Mouse (Mus musculus) spleen, adult 18-20 months (tissue): Measurements from ENCODE around the gene Igll1.
A peak's percentile ranks its signal among the peaks of the same experiment; 100 is the strongest.
"Not testable (repeated sequence)": the region's sequence is repeated elsewhere in the genome, so short reads cannot be mapped to it uniquely, and the experiment has no call there.

Source experiments
- DNase-seq, 2 experiments: peaks; one replicate each; pipeline ENCODE4 v3.0.0; 2022; ENCODE audit warnings: mixed read lengths in 2 of 2

Igll1 gene

DNA sequence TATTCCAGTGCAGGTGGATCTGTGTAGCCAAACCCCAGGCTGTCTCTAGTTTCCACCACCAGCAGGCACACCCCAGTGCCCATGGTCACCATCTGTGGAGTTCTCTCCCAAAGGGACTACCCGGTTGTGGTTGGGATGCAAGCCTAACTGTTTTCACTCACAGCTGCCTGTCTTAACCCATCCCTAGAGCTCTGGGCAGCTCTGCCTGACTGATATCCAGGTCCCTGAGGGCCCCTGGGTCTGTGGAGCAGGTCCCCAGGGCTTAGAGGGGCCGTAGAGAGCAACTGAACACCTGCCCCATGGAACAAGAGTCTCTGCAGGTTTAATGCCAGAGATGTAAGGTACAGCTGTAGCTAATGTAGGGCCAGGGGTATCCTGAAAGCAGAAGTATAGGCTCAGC, at the start of gene Igll1:
TSS of gene Igll1 (minus strand) at position 8 of the 400 bp plus-strand sequence.
- DNase-seq: no peak

GRCm38 (mm10) chr16:16913440-16913839, 49.7 kb upstream of the Igll1 start:
- DNase-seq: no peak

DNA sequence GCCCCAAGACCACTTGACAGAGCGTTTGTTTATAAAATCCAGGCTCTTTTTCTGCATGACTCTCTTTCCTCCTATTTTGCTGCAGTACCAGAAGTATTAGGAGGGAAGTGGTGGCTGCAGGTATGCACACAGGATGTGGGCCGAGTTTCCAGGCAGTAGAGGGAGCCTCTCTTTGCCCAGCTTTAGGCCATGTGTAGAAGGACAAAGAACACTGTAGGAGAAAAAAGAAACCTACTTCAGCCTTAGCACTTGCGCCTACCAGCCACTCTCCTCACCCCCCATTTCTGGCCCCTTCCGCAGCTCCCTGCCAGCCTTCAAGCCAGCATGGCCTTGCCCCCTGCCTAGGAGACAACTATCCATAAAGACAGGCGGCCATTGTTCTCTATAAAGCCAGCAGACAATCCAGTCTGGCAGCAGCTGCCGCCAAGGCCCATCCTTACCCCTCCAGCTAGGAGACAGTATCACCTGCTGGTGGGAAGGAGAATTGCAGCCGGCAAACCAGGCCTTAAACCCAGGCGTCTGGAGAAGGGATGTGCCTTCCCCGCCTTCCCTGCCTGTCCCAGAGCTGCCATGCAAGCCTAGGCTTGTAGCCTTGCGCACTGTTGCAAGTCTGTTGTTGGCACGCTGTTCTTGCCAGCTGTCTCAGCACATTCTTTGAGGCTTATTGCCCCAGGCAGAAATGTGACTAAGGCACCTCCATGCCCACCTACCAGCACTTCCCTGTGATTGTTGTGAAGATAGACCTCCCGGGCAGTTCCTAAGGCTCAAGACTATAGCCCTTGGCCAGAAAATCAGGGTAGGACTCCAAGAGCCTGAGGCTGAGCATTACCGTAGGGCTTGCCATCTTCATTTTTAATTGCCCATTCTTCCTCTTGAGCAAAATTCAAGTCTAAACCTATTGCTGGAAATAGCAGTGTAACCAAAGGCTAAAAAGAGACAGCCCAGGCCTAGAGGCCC, 48.1 kb upstream of the Igll1 start:
- peak; percentile 48 to 63 for DNase-seq

DNA sequence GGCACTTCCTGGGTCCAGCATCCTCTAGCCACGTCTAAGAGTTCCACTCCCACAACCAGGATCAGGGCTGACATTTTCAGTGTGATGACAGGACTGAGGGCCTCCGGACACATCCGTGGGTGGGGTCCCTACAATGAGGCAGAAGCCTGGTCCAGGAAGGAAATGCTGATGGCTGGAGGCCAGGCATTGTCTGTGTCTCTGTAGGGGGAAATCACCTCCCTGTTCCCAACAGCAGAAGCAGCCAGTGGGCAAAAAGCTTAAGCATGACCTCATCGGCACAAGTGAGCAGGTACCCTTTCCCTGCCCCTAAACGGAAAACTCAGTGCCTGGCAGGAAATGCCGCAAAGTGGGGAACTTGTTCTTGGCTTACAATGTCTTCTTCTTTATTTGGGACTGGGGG, 44.0 kb upstream of the Igll1 start:
- DNase-seq: no peak

DNA sequence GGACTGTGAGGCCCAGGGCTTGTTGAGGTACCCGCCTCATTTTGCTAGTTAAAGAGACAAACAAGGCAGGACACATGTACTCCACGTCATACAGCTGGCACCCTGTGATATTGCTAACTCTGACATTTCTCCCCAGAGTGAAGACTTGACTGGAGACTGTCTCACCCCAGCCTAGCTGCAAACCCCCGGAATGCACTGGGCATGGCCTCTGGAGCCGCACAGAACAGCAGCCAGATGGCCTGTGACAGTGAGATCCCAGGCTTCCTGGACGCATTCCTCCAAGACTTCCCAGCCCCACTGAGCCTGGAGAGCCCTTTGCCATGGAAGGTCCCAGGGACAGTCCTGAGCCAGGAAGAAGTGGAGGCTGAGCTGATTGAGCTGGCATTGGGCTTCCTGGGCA, 39.4 kb upstream of the Igll1 start:
- DNase-seq: no peak

GRCm38 (mm10) chr16:16902329-16902728, 38.5 kb upstream of the Igll1 start:
- DNase-seq: no peak

DNA sequence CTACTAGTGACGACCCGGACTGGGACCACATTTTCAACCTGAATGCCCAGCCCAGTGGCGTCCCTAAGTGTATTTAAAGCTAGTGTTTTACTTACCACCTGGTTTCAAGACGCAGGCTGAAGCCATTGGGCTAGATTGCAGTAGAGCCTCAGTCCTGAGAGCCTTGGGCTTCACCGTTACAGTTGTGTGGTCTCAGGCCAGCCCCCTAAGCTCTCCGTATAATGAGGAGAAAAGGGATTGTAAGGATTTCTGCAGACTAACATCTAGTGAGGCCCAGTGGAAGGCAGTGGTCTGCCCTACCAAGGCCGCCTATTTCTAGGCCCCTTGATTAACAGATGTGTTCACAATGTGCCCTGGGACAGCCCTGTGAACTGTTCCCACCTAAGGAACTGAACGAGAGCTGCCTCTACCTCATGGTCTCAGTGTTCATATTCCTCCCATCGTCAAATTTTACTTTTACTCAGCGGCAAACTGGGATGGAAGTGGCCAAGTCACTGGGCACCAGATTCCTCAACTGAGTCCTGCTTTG, 33.3 kb upstream of the Igll1 start:
- peak in 1 of 2 experiments; percentile 6 for DNase-seq

DNA sequence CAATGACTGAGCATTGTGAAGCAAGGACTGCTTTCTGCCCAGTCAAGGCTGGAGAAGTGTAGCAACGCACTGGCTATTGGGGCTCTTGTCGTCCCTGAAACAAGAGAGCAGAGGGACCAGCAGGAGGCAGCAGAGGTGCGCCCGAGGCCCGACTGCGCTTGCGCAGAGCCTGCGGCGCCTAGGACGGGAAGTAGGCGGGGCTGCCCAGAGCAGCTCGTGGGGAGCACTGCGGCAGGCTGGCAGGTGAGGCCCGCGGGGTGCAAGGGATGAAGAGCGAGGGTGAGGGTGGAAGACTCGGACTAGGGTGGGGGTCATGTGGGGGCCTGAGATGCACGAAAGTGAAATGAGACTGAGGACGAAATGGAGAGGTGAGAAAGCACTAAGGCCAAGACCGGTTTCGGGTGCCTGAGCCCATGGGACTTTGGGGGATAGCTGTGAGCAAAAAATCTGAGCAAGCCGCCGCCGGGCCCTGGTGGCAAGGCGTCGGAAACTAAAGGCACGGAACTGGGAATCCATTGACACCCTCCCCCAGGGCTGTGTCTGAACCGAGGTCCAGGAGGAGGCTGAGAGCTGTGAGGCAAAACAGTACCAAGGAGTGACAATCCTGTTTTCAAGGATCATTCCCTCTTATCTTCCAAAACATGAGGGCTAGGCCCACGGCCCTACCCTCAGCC, 32.7 kb upstream of the Igll1 start, which contains the start of gene Ppm1f:
TSS of gene Ppm1f (plus strand) at position 88 of the 674 bp plus-strand sequence.
- peak; percentile 94 to 96 for DNase-seq

- peak in 1 of 2 experiments; percentile 34 for DNase-seq
Measured at GRCm38 (mm10) chr16:16896015-16896381, 32.2 kb upstream of the Igll1 start.

DNA sequence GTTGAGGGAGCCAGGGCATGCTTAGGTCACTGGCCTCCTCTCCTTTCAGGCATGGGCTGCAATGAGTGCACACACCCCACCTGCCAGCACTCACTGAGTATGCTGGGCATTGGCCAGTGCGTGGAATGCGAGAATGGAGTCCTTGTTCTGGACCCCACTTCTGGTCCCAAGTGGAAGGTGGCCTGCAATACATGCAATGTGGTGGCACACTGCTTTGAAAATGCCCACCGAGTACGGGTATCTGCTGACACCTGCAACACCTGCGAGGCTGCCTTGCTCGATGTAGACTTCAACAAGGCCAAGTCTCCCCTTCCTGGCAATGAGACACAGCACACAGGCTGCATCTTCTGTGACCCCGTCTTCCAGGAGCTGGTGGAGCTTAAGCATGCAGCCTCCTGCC, 28.6 kb upstream of the Igll1 start:
- DNase-seq: no peak

GRCm38 (mm10) chr16:16888341-16888740, 24.6 kb upstream of the Igll1 start:
- DNase-seq: no peak

GRCm38 (mm10) chr16:16879025-16879424, 15.2 kb upstream of the Igll1 start:
- DNase-seq: no peak

DNA sequence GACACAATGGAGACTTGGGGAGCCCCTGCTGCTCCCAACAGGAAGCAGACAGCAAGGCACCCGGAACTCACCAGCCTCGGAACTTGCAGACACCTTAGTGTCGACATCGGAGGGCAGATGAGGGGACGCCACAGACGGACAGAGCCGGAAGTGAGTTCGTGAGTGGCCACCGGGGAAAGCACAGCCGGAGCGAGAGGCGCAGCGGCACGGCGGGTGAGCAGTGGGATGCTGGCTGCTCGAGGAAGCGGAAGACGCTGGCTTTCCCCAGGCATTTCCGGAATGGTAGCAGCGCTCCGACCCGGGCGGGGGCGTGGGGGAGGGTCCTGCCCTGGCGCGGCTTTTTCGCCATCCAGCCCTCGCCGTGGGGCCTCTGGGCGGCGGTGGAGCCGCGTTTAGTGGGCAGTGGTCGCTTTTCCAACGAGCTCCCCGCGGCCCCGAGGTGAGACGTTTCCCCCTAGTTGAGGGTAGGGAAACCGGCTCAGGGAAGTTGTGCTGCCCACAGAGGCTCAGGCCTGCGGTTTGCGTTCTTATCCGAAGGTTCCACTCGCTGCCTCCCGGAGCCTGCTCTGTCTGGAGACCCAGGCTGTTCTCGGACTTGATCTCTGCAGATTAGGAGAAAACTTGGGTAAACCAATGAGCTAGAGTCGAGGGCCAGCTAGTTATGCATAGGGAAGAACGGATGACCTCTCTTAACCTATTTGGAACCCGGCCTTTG, 7.0 kb upstream of the Igll1 start, which contains the start of the genes Top3b and Vpreb1:
TSS of gene Top3b (plus strand) at position 120 of the 715 bp plus-strand sequence.
TSS of gene Vpreb1 (minus strand) at position 227 of the 715 bp plus-strand sequence.
- DNase-seq: peak; percentile 74 to 79

GRCm38 (mm10) chr16:16870241-16870616, 6.4 kb upstream of the Igll1 start:
- no peak for DNase-seq

DNA sequence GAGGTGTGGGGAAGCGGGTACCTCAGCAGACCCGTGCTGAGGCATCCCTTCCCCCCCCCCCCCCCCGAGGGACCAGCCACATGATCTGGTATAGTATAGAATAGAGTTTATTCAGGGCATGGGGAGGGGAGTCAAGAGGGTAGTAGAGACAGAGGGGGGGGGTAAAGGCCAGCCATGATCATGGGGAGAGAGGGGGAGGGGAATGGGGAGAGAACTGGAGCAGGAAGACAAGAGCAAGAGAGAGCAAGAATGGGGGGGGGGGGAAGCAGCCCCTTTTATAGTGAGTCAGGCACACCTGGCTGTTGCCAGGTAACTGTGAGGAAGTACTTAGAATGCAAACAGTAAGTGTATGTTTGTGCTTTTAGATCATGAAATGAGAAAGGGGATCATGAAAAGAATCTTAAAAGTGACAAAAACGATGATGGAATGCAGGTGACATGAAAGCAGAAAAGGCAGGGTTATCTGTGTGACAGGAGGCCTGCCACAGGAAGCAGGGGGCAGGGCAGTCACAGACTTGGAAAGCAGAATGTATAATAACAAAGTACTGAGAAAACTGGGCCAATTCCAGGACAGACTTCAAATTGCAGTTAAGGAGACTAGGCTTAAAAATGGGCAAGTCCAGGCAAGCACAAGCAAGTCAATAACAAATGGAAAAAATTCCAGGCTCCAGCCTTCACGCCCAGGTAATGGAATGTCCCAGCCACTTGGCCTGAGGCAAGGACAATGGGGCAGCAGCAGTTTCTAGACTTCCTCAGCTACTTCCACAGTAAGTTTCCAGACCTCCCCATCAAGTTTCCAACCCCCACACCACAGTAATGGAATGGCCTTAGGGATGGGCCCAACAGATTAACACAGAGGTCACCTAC, 2.1 kb upstream of the Igll1 start:
- no peak for DNase-seq

DNA sequence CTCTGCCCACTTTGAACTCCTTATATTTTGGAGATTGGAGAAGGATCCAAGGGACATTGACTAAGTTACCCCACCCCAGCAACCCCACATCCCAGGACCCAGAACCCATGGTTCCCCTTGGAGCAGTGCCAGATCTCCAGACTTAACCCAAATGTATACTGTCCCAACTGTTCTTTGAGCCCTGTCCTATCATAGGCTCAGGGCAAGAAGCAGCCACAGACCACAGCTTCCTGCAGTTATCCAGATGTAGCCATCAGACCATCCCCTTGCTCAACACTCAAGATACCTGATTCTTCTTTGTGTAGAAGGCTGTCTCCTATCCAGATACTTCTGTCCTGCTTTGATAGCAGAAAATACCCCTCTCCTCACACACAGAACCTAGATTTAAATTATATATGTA, 1.4 kb upstream of the Igll1 start:
- DNase-seq: no peak

DNA sequence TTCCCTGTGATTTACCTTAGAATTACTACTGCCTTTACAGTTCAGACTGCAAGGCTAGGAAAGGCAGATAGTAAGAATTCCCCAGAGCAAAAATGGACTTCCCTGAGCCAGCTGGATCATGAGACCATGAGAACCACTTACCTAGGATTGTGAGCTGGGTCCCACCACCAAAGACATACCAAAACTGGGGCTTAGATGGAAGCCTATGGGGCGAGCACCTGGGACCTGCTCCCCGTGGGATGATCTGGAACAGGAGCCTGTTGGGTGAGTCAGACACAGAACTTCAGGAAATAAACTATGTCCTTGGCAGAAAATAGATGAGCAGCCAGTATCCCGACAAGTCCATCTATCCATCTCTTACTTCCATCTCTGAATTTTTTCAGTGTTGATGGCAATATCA, 1.5 kb downstream of the Igll1 start:
- DNase-seq: no peak

DNA sequence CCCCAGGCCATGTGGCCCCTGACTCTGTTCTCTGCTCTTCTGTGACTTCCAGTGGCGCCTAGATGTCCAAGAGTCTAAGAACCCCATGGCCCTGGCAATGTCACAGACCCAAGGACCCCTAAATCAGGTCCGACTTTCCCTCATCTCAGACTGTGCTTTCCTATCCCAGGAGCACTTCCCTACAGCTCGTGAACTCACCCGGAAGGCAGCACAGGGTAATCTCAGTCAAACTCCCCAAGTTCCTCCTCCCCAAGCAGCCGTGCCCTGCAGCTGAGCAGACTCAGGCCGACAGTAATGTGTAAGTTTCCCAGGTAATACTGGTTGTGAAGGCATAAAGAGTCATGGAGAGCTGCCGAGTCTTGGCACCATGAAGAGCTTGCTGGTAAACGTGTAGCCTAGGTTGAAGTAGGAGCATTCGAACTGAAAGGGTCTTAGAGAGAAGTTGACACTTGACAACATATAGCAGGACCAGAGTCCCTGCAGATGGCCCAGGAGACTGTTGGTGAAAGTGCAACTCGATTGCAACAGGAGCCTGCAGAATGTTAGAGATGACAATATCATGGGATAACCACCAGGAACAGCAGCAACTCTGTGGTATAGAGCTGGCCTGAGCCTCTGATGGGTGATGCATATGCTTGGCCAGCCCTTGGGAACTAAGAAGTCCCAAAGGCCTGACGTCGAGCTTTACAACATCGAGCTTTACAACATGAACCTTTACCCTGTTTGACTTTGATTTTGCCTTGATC, 6.9 kb downstream of the Igll1 start:
- no peak for DNase-seq

GRCm38 (mm10) chr16:16856054-16856453, 7.7 kb downstream of the Igll1 start:
- not testable (repeated sequence) for DNase-seq

DNA sequence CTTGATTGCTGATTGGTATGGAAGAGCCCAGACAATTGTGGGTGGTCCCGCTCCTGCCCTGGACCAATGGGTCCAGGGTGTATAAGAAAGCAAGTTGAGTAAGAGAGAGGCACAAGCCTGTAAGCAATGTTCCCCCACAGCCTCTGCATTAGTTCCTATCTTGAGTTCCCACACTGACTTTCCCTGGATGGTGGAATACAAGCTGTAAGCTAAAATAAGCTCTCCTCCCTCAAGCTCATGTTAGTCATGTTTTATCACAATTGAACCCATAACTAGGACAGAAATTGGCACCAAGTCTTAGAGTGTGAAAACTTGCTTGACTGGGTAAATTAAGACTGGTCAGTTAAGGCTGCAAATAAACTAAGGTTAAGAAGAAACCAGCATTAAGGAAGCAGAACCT, 8.2 kb downstream of the Igll1 start:
- no peak for DNase-seq

- DNase-seq: peak; percentile 25 to 73
Measured at GRCm38 (mm10) chr16:16854836-16855235, 8.9 kb downstream of the Igll1 start.
